Mouse (Mus musculus) cerebellum, postnatal 14 days (tissue): Measurements from ENCODE around the gene Clcf1.
"Not testable (repeated sequence)": the region's sequence is repeated elsewhere in the genome, so short reads cannot be mapped to it uniquely, and the experiment has no call there.

Experiments used
- DNase-seq, 2 experiments: peaks; one replicate each; pipeline ENCODE4 v3.0.0; 2021; ENCODE audit warnings: mixed read lengths in 2 of 2

The Clcf1 gene

DNA sequence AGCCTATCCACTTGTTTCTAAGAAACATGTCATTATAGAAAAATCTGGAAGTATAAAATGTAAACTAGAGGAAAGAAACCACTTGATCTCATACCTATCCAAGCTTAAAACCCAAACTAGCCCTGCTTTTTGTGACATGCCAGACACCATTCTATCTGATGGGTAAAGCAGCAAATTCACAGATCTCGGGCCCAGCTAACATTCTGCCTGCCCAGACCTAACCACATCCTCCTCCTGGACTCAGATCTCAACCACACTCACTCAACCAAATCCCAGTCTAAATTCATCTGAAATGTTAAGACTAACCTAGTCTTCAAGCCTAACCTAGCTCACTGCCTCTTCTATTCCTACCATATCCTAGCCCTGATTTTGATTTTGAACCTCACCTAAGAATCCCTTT lies 4.7 kb downstream of the Clcf1 start:
- DNase-seq = no peak

DNA sequence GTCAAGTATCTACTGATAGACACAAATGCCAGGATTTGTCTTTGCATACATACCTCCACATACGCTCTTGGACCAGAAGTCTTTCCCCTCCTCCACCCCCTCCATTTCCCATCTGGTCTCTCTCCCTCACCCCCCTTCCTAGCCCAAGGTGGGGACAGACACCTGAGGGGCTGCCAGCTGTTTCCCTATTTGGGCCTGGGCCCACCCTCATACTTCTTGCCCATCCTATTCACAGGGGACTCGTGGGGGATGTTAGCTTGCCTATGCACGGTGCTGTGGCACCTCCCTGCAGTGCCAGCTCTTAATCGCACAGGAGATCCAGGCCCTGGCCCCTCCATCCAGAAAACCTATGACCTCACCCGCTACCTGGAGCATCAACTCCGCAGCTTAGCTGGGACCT lies 5.9 kb downstream of the Clcf1 start:
- no peak for DNase-seq

DNA sequence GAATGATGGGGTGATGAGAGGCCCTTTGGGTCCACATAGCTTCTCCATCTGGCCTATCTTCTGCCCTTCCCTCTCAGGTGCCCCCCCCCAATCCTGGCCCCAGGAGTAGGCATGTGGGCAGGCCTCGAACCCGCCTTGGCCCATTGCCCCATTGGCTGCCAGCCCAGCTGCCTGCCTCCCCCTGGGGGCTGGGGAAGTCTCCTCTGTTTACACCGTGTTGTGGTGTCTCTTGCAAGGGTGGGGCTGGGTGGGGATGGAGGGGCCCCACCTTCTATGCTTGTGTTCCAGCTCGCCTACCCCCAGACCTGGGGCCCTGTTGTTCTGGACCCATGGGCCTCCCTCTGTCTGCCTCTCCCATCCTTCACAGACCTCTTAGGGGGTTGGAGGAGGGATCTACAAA lies 6.4 kb downstream of the Clcf1 start:
- peak in 1 of 2 experiments; percentile 78 for DNase-seq

DNA sequence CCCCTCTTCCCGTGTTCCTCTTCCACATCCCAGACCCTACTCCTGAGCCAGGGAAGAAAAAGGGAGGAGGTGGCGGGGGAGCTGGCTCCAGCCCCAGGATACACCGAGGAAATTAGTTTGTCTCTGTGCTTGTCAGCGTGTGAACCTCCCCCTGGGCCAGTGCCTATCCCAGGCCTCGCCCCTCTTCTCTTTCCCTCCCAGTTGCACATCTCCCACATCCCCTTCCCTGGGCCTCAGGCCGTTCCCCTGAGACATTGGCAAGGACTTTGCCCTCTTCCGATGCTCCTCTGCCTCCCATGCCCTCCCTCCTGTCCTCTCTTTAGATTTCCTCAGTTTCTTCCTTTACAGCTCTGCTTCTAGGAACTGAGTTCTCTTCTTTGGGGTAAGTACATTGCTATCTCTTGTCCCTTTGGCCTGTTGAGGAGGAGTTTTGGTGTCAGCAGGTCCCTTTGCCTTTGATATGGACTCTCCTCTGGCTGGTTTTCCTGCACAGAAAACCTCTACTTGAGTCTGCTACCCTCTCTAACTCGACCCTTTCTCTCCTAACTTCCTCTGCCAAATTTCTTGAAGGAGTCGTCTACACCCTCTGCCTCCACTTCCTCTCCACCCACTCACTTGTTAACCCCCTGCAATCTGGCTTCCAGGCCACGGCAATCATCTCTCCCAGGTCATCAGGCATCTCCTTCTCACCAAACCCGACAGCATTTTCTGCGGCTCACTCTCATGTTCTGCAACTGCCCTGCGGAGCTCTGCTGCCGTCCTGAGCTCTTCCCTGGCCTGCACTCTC lies 7.1 kb downstream of the Clcf1 start:
- DNase-seq = no peak

DNA sequence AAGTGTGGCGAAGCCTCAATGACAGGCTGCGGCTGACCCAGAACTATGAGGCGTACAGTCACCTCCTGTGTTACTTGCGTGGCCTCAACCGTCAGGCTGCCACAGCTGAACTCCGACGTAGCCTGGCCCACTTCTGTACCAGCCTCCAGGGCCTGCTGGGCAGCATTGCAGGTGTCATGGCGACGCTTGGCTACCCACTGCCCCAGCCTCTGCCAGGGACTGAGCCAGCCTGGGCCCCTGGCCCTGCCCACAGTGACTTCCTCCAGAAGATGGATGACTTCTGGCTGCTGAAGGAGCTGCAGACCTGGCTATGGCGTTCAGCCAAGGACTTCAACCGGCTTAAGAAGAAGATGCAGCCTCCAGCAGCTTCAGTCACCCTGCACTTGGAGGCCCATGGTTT lies 8.1 kb downstream of the Clcf1 start:
- DNase-seq = no peak

DNA sequence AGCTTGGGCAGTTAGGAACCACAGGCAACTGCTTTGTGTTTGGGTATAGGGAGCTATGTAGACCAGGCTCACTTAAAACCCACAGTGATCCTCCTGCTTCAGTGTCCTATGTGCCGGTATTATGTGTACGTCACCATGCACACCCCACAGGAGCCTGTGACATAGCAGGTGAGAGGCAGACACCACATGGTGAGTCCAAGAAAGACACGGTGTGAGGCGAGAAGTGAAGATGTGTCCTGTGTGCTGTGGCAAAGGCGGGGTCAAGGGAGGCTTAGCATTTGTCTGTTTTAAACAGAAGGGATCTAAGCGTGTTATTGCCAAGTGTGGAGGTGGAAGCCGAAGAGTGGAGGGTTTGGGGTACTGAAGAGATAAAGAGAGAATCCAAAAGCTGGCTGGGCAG lies 12.7 kb downstream of the Clcf1 start:
- DNase-seq = no peak

DNA sequence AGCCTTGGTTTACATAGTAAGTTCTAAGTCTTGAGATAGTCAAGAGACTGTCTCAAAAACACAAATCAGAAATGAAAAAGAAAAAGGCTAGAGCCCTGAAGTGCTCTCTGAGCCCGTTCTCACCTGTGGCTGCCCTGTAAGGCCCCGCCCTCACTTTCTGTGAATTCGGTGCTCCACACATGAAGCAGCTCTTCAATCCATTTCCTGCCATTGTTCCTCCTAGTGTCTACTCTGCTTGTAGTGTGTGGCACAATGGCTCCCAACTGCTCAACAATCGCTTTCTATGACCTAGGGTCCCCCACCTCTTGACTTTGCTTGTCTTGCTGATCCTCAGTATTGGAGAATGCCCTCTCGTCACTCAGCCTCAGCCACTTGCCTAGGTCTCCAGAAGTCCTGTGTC lies 13.4 kb downstream of the Clcf1 start:
- DNase-seq = no peak

DNA sequence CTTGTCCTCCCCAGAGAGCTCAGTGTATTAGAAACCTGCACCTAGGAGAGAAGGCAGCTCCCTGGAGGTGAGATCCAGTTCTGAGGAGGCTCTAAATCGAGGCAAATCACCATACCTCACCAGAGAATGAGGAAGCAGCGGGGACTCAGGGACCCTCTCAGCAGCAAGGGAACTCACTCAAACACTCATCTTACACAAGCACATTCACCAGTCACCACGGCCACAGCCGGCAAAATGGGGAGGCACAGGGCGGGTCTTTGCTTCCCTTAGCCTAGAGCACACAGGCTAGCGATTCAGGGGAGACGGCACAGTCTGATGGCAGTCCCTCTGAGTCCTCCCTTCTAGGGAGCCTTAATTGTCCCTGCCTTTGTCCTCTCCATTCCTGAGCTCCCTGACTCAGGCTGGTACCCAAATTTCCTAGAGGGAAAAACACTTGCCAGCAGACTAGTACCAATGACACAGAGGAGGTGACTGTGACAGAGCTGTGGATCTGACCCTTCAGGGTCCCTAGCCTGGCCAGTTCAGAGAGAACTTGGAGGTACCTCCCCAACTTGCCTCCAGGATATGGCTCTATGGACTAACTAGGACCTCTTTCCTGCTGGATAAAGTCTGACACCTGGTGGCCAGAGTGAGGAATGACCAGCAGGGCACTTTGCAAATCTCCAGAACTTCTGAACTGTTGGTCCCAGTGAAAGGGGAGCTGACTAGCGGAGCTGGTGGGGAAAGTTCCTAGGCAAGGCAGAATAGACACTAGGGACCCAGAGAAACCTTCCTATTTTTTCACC lies 14.0 kb downstream of the Clcf1 start:
- peak; percentile 81 to 82 for DNase-seq

DNA sequence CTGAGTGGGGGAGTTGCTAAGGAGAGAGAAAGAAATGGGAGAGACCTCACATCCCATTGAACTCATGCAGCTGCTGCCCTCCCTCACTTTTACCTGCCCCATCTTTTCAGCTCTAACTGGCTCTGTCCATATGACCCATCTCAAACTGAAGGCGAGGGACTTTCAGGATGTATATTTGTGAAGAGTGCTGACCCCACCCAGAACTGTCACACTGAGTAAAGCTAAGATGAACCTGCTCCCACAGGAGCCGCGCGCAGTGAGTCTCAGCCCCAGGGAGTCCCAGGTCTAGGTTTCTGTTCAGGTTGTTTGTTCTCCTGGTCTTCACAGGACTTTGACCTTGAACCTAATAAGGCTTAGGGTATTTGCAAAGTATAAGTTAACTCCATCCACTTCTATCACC lies 14.9 kb downstream of the Clcf1 start:
- DNase-seq = no peak

DNA sequence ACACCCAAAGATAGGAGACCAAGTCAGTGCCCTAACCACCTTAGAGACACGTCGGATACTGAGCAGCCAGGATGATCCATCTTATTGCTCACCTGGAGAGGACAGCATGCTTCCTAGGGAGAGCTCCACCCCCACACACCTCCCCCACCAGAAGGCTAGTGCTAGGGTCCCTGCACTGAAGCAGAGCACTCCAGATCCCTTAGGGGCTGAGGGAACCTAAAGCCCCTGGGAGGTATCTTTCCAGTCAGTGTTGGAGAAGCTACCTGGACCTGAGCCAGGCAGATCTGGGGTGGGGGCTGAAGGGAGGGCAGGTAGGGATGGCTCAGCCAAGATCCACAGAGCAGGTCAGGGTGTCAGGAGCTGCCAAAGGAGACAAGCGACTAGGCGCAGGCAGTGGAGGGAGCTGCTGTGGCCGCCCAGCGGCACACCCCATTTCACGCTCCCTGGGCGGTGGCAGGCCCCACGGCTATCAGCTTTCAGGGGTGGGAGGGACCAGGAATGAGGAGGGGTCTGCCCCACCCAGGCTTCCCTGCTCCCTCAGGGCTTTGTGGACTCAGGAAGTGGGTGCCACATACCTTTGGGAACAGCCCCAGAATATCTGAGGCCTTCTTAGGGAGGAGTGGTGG lies 15.5 kb downstream of the Clcf1 start:
- DNase-seq = peak in 1 of 2 experiments; percentile 34

DNA sequence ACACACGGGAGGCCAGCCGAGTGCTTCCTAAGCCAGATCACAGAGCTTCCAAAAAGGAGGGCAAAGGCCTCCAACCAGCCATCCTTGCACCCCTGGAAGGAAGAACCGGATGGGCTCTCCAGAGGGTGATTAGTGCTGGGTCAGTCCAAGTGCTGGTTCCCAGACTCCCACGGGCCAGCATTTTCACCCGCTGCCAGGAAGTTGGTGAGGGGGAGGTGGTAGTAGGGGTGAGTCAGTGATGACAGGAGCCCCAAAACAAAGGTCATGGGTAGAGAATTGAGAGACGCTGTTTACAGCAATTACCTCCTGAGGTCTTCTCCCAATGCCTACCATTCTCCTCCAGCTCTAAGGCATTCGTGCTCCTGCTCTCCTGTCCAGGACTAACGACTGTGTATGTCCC lies 16.4 kb downstream of the Clcf1 start:
- no peak for DNase-seq

DNA sequence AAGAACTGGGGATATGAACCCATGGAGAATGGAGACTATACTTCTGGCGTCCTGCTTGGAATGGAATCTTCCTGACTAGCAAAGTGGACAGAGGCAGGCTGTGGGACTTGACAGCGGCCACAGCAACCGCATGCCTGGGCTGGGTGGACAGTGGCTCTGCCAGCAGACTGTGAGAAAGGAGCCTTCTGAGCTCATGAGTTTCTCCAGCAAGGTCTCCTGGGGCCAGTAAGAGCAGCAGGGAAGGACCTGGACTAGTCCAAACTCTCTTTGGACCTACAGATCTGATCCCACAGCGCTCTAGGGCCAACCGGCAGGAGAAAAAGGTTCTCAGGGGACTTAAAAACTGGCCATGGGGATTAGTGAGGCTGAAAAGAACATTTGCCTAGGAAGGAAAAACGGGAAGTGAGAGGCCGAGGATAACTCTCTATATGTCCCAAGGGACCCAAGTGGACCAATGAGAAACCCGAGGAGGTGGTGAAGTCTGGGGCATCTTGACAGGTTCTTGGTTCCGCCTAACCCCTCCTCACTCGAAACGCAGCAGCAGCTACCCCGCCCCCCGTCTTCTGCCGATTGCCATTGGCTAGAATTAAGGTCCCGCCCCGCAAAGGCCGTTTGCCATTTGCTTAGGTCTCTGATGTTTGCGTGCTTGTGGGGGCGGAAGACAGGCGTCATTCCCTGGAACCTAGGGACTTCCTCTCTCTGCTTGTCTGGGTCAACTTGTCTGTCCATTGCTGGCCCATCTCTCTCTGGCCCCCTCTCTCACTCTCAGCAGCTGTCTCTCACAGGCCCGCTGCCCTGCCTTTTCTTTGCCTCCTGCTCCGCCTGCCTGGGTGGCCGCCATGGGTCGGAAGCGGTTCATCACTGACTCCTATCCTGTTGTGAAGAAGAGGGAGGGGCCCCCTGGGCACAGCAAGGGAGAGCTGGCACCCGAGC lies 17.5 kb downstream of the Clcf1 start, which contains the start of gene Pold4:
Gene Pold4, plus strand, starts transcription at position 647 of the 933 bp plus-strand sequence.
- peak; percentile 98 to 99 for DNase-seq

DNA sequence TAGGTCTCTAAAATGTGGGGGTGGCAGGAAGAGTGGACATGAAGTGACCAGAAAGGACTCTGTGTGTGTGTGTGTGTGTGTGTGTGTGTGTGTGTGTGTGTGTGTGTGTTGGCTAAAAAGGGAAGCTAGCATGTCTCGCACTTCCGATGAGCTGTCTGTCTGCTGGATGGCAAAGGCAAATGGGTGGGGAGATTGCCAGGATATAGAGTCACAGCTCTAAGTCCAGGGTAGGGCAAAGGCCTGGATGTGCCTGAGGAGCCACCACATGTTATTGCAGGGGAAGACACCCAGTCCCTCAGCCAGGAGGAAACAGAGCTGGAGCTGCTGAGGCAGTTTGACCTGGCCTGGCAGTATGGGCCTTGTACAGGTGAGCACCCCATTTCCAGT lies 18.1 kb downstream of the Clcf1 start:
- no peak for DNase-seq

DNA sequence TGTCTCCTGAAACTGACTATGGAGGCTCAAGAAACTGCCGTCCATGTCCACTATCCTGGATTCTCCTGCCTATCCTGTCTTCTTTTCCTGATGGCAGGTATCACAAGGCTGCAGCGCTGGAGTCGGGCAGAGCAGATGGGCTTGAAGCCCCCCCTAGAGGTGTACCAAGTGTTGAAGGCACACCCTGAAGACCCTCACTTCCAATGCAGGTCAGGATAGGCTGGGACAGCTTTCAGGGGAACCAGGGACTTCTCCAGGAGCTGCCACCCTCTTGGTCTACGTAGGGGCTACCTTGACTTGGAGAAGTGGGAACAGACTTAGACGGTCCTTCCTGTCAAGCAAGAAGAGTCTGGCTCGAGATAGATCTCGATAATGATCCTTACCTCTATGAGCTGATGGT lies 18.6 kb downstream of the Clcf1 start:
- DNase-seq = no peak

DNA sequence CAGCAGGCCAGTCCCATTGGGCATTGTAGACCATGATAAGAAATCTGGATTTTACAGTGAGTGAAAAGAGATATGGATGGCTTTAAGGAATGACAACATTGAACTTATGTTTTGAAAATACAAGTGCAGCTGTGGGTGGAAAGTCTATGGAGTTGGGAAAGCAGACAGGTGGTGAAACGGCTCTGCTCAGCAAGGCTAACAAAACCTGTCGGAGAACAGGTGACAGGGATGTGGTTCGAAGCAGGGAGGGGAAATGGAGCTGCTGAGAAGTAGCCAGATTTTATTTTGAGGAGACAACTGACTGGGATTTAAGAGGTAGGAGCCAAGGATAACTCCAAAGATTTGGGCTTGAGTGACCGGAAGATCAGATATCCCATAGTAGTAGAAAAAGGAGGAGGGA lies 20.5 kb downstream of the Clcf1 start:
- DNase-seq = no peak

DNA sequence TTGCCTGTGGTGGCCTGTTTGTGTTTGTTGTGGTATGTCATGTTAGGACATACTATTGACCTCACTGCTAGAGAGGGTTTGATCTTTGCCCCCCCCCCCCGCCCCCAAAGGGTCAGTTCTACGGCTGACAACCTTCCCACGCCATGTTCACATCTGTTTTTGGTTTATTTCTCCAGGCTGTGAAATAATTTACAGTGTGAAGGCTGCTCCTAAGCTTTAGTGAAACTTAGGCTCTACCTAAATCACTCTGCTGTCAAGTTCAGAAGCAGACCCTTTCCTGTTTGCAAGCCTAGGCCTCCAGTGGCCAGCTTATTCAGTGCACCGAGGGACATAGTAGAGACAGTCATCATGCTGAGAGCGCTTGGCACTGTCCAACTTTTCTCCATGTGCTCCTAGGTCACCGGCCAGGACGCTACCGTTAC lies 26.2 kb downstream of the Clcf1 start:
- no peak for DNase-seq

DNA sequence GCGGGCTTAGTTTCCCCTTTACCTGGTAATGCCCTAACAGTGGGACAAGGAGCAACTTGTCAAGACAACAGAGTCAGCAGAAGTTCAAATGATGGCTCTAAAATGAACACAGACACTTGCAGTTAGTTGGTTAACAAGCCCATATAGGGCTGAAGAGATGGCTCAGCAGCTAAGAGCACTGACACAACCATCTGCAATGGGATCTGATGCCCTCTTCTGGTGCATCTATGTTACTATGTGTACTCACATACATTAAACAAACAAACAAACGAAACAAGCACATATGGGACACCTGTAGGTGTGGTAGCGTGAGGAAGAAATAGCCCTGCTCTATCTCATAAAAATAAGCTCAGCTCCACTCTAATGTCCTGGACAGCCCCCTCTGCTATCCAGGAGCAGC lies 28.4 kb downstream of the Clcf1 start:
- DNase-seq = no peak

DNA sequence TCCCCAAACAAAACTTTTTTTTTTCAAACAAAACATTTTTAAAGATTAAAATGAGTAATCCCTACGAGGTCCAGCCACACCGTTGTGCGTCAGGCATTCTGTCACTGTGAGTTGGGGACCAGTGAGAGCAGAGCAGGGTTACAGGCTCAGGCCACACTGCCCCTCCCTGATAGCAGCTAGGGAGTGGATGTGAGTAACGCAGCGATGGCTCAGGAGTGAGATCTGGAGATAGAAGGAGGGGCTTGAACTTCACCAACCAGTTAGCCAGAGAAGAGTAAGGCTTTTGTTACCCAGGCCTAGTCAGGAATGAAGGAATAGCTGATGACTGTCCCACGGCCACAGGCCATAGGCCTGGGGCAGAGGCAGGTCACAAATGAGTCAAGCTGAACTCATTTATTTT lies 30.7 kb downstream of the Clcf1 start:
- no peak for DNase-seq

DNA sequence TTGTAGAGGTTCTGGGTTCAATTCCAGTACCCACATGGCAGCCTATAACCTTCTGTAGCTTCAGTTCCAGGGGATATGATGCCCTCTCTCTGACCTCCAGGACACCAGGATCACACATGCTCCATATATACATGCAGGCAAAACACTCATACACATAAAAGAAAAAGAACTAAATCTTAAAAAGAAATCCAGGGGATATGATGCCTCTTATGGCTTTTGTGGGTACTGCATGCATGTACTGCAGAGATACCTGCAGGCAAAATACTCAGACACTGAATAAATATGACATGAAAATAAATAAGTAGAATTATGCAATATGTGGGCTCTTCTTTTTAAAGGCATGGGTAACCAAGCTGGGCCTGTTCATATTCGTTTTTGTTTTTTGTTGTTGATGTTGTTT lies 33.0 kb downstream of the Clcf1 start:
- no peak for DNase-seq

DNA sequence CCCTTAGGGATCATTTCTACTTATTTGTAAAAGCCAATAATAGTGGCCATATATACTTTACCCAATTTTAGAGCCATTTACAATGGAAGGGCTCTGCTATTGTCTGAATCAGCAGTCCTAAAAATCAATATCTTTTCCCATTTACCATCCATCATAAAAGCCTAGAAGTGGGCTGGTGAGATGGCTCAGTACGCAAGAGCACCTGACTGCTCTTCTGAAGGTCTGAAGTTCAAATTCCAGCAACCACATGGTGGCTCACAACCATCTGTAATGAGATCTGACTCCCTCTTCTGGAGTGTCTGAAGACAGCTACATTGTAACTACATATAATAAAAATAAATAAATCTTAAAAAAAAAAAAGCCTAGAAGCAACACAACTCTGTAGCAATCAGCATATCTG lies 34.6 kb downstream of the Clcf1 start:
- DNase-seq = not testable (repeated sequence)

DNA sequence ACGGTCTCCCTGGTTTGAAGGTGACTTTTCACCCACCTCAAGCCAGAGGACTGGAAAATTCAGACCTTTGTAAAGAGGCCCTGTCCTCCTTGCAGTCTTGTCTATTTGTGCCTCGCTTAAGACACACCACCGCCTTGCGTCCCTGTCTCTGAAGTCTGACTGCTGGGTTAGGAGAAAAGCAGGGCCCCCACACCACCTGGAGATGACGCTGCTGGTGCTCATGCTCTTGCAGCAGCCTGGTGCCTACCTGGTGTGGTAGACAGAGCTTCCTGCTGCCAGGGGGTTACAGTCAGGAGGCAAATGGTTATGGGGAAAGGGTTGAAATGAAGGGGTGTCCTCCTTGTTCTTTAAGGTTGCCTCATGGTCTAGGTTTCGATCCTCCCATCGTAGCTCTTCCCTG lies 40.2 kb downstream of the Clcf1 start:
- DNase-seq = no peak

DNA sequence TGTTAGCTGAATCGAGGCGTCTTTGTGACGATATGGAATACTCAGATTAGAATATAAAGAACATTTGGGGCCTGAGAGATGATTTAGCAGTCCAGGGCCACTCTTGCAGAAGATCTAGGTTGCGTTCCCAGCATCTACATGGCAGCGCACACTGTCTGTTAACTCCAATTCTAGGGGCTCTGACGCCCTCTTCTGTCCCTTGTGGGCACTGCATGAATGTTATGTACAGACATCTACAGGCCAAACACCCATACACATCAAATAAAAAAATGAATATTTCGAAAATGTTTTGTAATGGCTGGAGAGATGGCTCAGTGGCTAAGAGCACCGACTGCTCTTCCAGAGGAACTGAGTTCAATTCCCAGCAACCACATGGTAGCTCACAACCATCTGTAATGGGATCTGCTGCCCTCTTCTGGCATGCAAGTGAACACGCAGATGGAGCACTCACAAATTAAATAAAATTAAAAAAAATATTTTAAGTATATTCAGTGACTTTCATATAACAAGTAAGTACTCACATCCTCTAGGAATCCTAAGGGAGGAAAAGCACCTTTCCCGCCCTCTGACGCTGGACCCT lies 41.6 kb downstream of the Clcf1 start:
- DNase-seq = peak in 1 of 2 experiments; percentile 41
